Mouse (Mus musculus) embryonic facial prominence, embryonic 12.5 days (tissue): ENCODE results near the gene 4930426L09Rik. TPM values are rescaled to one million over a fixed set of nuclear protein-coding genes. Genes with fewer than 3 reads are reported as not detected.
"Not testable (repeated sequence)": the region's sequence is repeated elsewhere in the genome, so short reads cannot be mapped to it uniquely, and the experiment has no call there.

Experiments
- ATAC-seq: fragments of 200-750 bp; cut with Nextera tagmentation; 2 replicates; pipeline ENCODE4 v1.8.0; 2017; ENCODE audit not compliant: insufficient number of reproducible peaks, insufficient read depth, low FRiP score, low TSS enrichment
- H3K27ac ChIP-seq: fragments of 300-500 bp; sonication (generic); 2 replicates; pipeline ENCODE4 v1.5.1; 2016; ENCODE audit warnings: mild to moderate bottlenecking
- H3K27me3 ChIP-seq: fragments of 300-500 bp; sonication (generic); 2 replicates; pipeline ENCODE4 v1.6.1; 2016; ENCODE audit warnings: mild to moderate bottlenecking, moderate library complexity
- H3K36me3 ChIP-seq: fragments of 300-500 bp; sonication (generic); 2 replicates; pipeline ENCODE4 v1.6.1; 2016; ENCODE audit warnings: mild to moderate bottlenecking
- H3K4me1 ChIP-seq: fragments of 300-500 bp; sonication (generic); 2 replicates; pipeline ENCODE4 v1.6.1; 2016
- H3K4me2 ChIP-seq: fragments of 300-500 bp; sonication (generic); replicated peaks from 2 replicates; pipeline ENCODE4 v1.6.1; 2016; ENCODE audit warnings: mild to moderate bottlenecking, moderate library complexity
- H3K4me3 ChIP-seq: fragments of 300-500 bp; sonication (generic); 2 replicates; pipeline ENCODE4 v1.5.1; 2016; ENCODE audit warnings: mild to moderate bottlenecking
- H3K9ac ChIP-seq: fragments of 300-500 bp; sonication (generic); 2 replicates; pipeline ENCODE4 v1.6.1; 2016; ENCODE audit warnings: mild to moderate bottlenecking, moderate library complexity
- H3K9me3 ChIP-seq: fragments of 300-500 bp; sonication (generic); 2 replicates; pipeline ENCODE4 v1.6.1; 2016; ENCODE audit warnings: mild to moderate bottlenecking, moderate library complexity
- WGBS: fragments of 180-500 bp; shearing (Covaris S2); methylation state at CpG from one replicate; pipeline ENCODE4 v1.1.7; 2016; 5-methylcytosine and 5-hydroxymethylcytosine counted together
- polyA plus RNA-seq: library from polyadenylated mRNA; unstranded; fragments of >200 nt; fragmentation: Nextera tagmentation; extraction: Ambion mirVana; gene quantifications from 2 replicates; pipeline ENCODE4 v1.2.1, GENCODE M21; 2016

Gene 4930426L09Rik
- polyA plus RNA-seq, 1 experiment from 2014 or later = 0.32 TPM

DNA sequence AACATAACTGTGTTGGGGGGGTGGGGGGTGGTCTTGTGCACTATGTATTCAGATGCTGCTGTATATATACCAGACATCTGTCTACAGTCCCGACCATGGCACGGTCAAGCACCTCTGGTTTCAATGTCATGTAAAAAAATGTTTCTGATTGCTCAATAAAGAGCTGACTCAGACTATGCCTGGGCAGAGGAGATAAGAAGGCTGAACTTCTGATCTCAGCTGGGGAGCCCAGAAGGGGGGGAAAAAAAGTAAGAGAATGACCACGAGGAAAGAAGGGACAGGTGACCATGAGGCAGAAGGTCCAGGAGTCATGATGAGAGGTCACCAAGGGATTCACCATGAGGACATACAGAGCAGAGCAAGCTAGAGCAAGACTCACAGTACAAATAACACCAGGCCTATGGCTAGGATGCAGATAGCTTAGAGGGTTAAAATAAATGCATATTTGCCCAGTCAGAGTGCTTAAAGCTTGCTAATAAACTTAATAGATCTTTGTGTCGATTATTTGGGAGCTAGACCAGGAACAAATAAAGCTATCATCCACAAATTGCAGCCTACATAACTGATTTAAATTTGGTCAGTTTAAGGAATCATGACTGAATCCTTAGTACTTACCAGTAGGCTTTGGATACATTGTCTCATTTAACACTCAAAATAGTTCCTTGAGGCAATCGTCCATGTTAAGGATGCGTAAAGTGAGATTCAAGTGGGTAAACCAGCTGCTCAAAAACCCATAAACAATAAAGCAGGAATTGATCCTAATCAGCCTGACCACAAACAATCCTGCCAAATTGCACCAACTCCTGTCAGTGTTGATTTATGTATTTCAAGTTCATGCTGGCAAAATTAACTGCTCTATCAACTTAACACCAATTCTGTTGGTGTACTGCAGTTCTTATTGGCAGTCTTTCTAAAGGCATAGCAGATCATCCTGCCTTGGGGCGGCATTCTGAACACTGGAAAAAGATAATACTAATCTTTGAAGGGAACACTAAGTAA, 5.3 kb upstream of the 4930426L09Rik start:
- no peaks in the 10 kb centered on the region for H3K9me3 ChIP-seq
- no peak overlapping the region for H3K4me2 ChIP-seq
- H3K9ac ChIP-seq = no peak overlapping the region
- peaks cover 4% of the 10 kb centered on the region; the same call in 1 of the 2 replicates for H3K27me3 ChIP-seq
- H3K36me3 ChIP-seq = no peaks in the 10 kb centered on the region
- ATAC-seq = no peak
- no peak overlapping the region for H3K4me3 ChIP-seq
- WGBS = 70% methylated on average over 7 of the region's 7 CpGs
- H3K4me1 ChIP-seq = peaks cover 15% of the 10 kb centered on the region
- H3K27ac ChIP-seq = no peak overlapping the region

DNA sequence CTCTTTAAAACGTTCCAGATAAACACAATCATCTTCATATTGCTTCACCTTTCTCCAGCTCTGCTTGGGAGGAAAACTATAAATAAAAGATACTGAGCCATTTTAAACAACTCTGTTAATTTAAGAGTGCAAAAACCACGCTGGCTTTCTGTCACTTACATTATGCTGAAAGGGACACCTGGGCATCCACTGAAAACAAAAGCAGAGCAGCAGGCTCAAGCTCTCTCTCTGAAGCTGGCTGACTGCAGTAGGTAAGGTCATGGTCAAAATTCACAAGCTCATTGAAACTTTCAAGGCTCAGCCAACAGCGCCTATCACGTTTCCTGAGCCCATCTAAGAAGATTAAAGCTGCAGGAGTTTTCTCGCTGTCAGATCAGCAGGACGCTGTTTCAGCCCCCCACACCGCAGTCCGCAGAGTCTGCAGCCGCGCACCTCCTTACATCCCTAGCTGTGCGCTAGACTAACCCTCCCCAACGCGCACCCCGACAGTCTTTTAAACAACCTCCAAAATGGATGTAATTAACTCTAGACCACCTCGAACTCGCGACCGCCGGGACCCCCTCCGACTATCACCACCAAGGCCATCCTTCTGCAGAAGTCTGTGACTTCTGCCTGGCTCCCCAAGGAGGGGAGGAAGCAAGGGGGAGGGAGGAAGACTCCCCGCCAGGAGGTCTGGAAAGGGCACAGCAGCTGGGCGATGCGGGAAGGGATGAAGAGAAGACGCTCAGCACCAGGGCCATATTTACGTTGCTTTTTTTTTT, 1.5 kb upstream of the 4930426L09Rik start:
- Histone ChIP-seq H3K4me1 (peaks cover 15% of the 10 kb centered on the region), H3K9ac (peak overlapping the region; percentile 82), H3K9me3 (no peaks in the 10 kb centered on the region), H3K27me3 (peaks cover 4% of the 10 kb centered on the region; the same call in 1 of the 2 replicates), H3K4me2 (peak overlapping the region; percentile 95), H3K36me3 (no peaks in the 10 kb centered on the region), H3K27ac (no peak overlapping the region), H3K4me3 (peak overlapping the region; percentile 74)
- under 1% methylated on average over 25 of the region's 25 CpGs for WGBS
- ATAC-seq = no peak

DNA sequence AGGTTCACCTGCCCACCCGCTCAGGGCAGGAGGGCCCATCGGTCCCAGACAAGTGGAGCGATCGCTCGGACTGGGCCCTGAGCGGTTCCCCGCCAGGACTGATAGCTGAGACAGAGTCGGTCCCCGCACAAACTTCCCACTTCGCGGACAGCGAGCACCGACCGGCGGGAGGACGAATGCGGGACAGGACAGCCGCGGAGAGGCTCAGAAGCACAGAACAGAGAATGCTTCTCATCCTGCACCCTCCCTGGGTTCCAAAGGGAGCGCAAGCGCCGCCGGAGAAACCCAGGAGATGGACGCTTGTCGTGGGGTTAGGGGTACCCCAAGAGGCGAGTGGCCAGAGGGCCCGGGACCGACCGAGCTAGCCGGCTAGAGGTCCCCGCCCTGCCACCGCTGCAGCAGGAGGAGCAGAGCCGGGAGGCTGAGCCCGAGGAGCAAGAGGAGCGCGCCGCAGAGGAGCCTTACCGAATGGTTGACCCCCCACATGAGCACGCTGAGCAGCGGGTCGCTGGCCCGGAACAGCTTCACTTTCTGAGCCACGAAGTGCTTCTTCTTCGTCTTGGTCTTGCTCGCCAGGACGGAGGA, 664 bp upstream of the 4930426L09Rik start:
- Histone ChIP-seq H3K4me2 (peak overlapping the region; percentile 95), H3K9me3 (no peaks in the 10 kb centered on the region), H3K4me1 (peaks cover 15% of the 10 kb centered on the region), H3K27ac (peak overlapping the region; percentile 87), H3K27me3 (peaks cover 4% of the 10 kb centered on the region; the same call in 1 of the 2 replicates), H3K36me3 (no peaks in the 10 kb centered on the region), H3K9ac (peak overlapping the region; percentile 82), H3K4me3 (peak overlapping the region; percentile 74)
- WGBS = under 1% methylated on average over 46 of the region's 46 CpGs
- ATAC-seq = peak; percentile 68

DNA sequence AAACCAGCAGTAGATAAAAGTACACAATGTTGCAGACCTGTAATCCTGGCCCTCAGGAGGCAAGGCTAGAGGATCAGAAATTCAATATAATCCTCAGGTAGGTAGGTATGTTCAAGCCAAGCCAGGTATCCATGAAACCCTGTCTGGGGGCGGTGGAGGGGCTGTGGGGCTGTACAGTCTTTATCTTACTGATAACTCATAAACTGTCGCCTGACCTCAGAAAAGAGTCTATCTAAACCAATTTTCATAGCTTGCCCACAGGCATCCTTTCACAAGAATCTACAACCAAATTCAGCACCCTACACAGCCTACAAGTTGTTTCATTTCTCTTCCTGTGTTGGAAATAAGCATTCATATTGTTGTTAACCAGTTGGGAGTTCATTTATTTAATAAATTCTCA, 1.3 kb downstream of the 4930426L09Rik start:
- WGBS = 94% methylated on average over 2 of the region's 2 CpGs
- H3K27me3 ChIP-seq = peaks cover 4% of the 10 kb centered on the region; the same call in 1 of the 2 replicates
- H3K9ac ChIP-seq = no peak overlapping the region
- no peak for ATAC-seq
- no peak overlapping the region for H3K27ac ChIP-seq
- H3K36me3 ChIP-seq = no peaks in the 10 kb centered on the region
- no peak overlapping the region for H3K4me2 ChIP-seq
- peaks cover 10% of the 10 kb centered on the region for H3K4me1 ChIP-seq
- no peak overlapping the region for H3K4me3 ChIP-seq
- no peaks in the 10 kb centered on the region for H3K9me3 ChIP-seq

DNA sequence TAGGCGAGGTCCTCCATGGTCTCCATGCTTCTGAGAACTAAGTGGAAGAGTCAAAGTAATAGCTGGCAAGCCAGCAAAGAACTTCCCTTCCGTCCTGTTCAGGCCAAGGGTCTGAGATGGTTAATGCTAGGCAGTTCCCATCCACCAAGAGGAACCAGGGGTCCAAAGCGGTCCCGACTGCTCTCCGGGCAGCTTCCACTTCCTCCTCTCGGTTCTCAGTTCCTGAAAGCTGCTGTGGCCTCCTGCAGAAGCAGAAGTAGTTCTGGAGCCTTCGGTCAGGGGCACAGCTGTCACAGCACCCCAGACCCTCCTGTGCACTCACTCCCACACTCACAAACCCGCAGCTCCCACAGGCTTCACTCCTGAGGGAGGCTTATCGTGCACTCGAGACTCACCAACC, 6.7 kb downstream of the 4930426L09Rik start:
- no peaks in the 10 kb centered on the region for H3K4me1 ChIP-seq
- no peak overlapping the region for H3K27ac ChIP-seq
- ATAC-seq = no peak
- H3K36me3 ChIP-seq = no peaks in the 10 kb centered on the region
- H3K9me3 ChIP-seq = no peaks in the 10 kb centered on the region
- no peak overlapping the region for H3K4me2 ChIP-seq
- no peak overlapping the region for H3K9ac ChIP-seq
- no peak overlapping the region for H3K4me3 ChIP-seq
- WGBS = 74% methylated on average over 10 of the region's 10 CpGs
- peaks cover 4% of the 10 kb centered on the region for H3K27me3 ChIP-seq

DNA sequence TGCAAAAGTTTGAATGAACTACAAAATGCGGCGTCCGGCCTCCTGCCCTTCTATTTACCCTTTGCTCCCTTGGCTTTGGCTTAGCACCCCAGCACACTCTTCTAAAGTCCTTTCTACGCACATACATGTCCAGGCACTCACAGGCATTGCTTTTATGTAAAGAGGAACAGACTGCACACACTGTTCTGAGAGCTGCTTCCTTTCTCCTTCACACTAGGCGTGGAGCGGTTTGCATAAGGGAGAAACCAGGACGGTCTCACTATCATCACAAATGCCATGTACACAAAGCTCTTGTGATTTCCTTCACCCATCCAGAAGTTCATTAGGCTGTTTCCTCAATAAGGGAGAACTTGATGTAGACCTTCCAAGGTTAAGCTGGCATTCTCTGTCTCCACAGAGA, 8.0 kb downstream of the 4930426L09Rik start:
- Histone ChIP-seq H3K9me3 (no peaks in the 10 kb centered on the region), H3K4me3 (no peak overlapping the region), H3K4me1 (no peaks in the 10 kb centered on the region), H3K27ac (no peak overlapping the region), H3K36me3 (no peaks in the 10 kb centered on the region), H3K9ac (no peak overlapping the region), H3K27me3 (peaks cover 4% of the 10 kb centered on the region), H3K4me2 (no peak overlapping the region)
- WGBS = 76% methylated on average over 7 of the region's 7 CpGs
- no peak for ATAC-seq

DNA sequence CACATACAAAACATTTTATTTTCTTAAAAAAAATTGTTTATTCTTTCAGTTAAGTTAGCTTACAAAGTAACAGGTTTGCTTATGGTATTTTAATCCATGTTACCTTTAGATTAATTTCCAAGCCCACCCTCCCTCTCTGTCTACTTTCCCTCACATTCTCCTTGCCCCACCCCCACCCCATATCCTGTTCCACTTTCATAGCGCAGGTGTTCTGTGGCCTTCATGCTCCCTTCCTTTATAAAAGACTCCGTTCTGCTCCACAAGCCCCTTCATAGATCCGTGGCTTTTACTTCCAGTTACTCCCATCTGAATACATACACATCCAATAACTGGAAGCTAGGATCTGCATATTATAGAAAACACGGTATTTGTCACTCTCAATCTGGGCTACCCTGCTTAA, 9.4 kb downstream of the 4930426L09Rik start:
- 72% methylated on average over 4 of the region's 4 CpGs for WGBS
- Histone ChIP-seq H3K4me1 (no peaks in the 10 kb centered on the region), H3K4me2 (no peak overlapping the region), H3K27ac (no peak overlapping the region), H3K9ac (no peak overlapping the region), H3K9me3 (no peaks in the 10 kb centered on the region), H3K27me3 (peaks cover 4% of the 10 kb centered on the region), H3K36me3 (no peaks in the 10 kb centered on the region), H3K4me3 (no peak overlapping the region)
- ATAC-seq = no peak

GRCm38 (mm10) chr2:19010541-19010940, 12.4 kb downstream of the 4930426L09Rik start:
- H3K4me1 ChIP-seq, H3K9ac ChIP-seq, H3K4me3 ChIP-seq, H3K27ac ChIP-seq, H3K36me3 ChIP-seq, H3K4me2 ChIP-seq, ATAC-seq, H3K9me3 ChIP-seq, H3K27me3 ChIP-seq: not testable (repeated sequence)
- WGBS = 70% methylated on average over 1 of the region's 1 CpGs

DNA sequence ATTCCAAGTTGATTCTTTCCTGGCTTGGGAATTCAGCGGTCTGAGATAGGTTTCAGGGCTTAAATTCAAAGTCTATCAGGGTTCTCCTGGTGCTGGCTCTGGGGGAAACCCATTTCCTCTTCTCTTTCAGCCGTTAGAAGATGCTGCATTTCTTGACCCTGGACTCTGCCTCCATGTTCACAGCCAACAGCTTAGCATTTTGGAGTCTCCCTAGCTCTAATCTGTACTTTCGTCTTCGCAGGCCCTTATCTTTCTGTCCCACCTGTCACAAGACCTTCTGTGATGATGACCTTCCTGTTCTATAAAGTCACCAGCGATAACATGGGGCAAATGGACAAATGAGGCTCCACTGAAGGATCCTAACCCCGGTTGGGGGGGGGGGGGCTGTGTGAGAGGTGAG, 13.3 kb downstream of the 4930426L09Rik start:
- no peaks in the 10 kb centered on the region for H3K4me1 ChIP-seq
- WGBS = 82% methylated on average over 6 of the region's 6 CpGs

DNA sequence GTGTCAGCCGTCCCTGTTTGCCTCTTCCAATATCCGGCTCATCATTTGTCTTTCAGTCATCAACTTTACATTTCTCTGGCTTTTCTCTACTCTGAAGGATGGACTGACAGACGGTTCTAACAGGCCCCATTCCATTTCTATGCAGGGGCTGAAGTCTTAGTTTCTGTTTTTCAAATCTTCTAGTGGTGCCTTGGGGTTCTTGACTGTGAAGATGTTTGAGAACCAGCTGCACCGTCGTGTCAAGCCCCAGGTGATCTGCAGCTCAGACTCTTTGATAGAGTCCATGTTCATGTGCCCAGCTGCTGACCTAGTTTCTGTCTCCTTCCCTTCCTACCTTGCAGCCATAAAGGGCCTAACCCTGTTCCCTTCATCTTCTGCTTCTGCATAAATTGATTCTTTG, 18.2 kb downstream of the 4930426L09Rik start:
- H3K4me2 ChIP-seq = no peak overlapping the region
- H3K4me1 ChIP-seq = no peaks in the 10 kb centered on the region
- no peak overlapping the region for H3K27ac ChIP-seq
- H3K4me3 ChIP-seq = no peak overlapping the region
- no peaks in the 10 kb centered on the region for H3K9me3 ChIP-seq
- no peaks in the 10 kb centered on the region for H3K27me3 ChIP-seq
- no peak for ATAC-seq
- no peaks in the 10 kb centered on the region for H3K36me3 ChIP-seq
- H3K9ac ChIP-seq = no peak overlapping the region
- 84% methylated on average over 5 of the region's 5 CpGs for WGBS

More for the DNA sequence above, 13.3 kb downstream of the 4930426L09Rik start:
- Histone ChIP-seq H3K27me3 (no peaks in the 10 kb centered on the region; the same call in 1 of the 2 replicates), H3K4me2 (no peak overlapping the region), H3K9ac (no peak overlapping the region), H3K27ac (no peak overlapping the region), H3K9me3 (no peaks in the 10 kb centered on the region), H3K36me3 (no peaks in the 10 kb centered on the region), H3K4me3 (no peak overlapping the region)
- no peak for ATAC-seq

GRCm38 (mm10) chr2:19016839-19017238, 18.7 kb downstream of the 4930426L09Rik start:
- H3K27me3 ChIP-seq = no peaks in the 10 kb centered on the region
- H3K4me2 ChIP-seq = no peak overlapping the region
- no peaks in the 10 kb centered on the region for H3K9me3 ChIP-seq
- no peak overlapping the region for H3K27ac ChIP-seq
- no peak overlapping the region for H3K9ac ChIP-seq
- ATAC-seq = no peak
- no peaks in the 10 kb centered on the region for H3K36me3 ChIP-seq
- H3K4me3 ChIP-seq = no peak overlapping the region
- 61% methylated on average over 1 of the region's 1 CpGs for WGBS
- no peaks in the 10 kb centered on the region for H3K4me1 ChIP-seq
